Mouse (Mus musculus): ENCODE measurements around the gene Itgb3.

Itgb3 gene

GRCm38 (mm10) chr11:104646173-104646572 lies 38.4 kb downstream of the Itgb3 start:
- in situ Hi-C loops (cut with MboI, MseI) = loop anchor here in 1 of 2 experiments (5.0 kb wide), 1 partner anchor 39 kb away; the partner anchor contains the start of gene Itgb3

GRCm38 (mm10) chr11:104646611-104647010 lies 38.8 kb downstream of the Itgb3 start:
- in situ Hi-C loops (cut with MboI, MseI) = loop anchor here in 1 of 2 experiments (5.0 kb wide), 1 partner anchor 39 kb away; the partner anchor contains the start of gene Itgb3

- in situ Hi-C loops (cut with MboI, MseI) = loop anchor here in 1 of 2 experiments (5.0 kb wide), 1 partner anchor 40 kb away; the partner anchor contains the start of gene Itgb3
These were observed 39.5 kb downstream of the Itgb3 start for GRCm38 (mm10) chr11:104647188-104647867.

GRCm38 (mm10) chr11:104648571-104648970 lies 40.8 kb downstream of the Itgb3 start:
- in situ Hi-C loops (cut with MboI, MseI) = loop anchor here in 1 of 2 experiments (5.0 kb wide), 1 partner anchor 41 kb away; the partner anchor contains the start of gene Itgb3

- in situ Hi-C loops (cut with MboI, MseI) = no loop called here
These were observed 52.8 kb downstream of the Itgb3 start for GRCm38 (mm10) chr11:104660599-104660998.

- in situ Hi-C loops (cut with MboI, MseI) = no loop called here
These were observed 53.3 kb downstream of the Itgb3 start for GRCm38 (mm10) chr11:104661106-104661505.

GRCm38 (mm10) chr11:104661531-104662205 lies 53.9 kb downstream of the Itgb3 start:
- in situ Hi-C loops (cut with MboI, MseI) = no loop called here

- in situ Hi-C loops (cut with MboI, MseI) = no loop called here
These were observed 54.8 kb downstream of the Itgb3 start for GRCm38 (mm10) chr11:104662573-104662972.

GRCm38 (mm10) chr11:104663241-104663877 lies 55.6 kb downstream of the Itgb3 start:
- in situ Hi-C loops (cut with MboI, MseI) = no loop called here

- in situ Hi-C loops (cut with MboI, MseI) = no loop called here
These were observed 56.1 kb downstream of the Itgb3 start for GRCm38 (mm10) chr11:104663878-104664261.

- in situ Hi-C loops (cut with MboI, MseI) = no loop called here
These were observed 56.6 kb downstream of the Itgb3 start for GRCm38 (mm10) chr11:104664441-104664840.

- in situ Hi-C loops (cut with MboI, MseI) = no loop called here
These were observed 59.6 kb downstream of the Itgb3 start for GRCm38 (mm10) chr11:104667399-104667798.

GRCm38 (mm10) chr11:104673412-104673811 lies 65.6 kb downstream of the Itgb3 start:
- in situ Hi-C loops (cut with MboI, MseI) = no loop called here

- in situ Hi-C loops (cut with MboI, MseI) = loop anchor here in 1 of 2 experiments (5.0 kb wide), 1 partner anchor 72 kb away; no protein-coding TSS in a partner anchor
These were observed 67.0 kb downstream of the Itgb3 start for GRCm38 (mm10) chr11:104674768-104675167.

- in situ Hi-C loops (cut with MboI, MseI) = no loop called here
These were observed 77.7 kb downstream of the Itgb3 start, which contains the start of gene Gm11639 for GRCm38 (mm10) chr11:104685548-104685947. Gm11639 (plus strand) TSS chr11:104685707.

- in situ Hi-C loops (cut with MboI, MseI) = loop anchor here in 1 of 2 experiments (10.0 kb wide), 1 partner anchor 1212 kb away; no protein-coding TSS in a partner anchor
These were observed 85.4 kb downstream of the Itgb3 start for GRCm38 (mm10) chr11:104693235-104693634.

- in situ Hi-C loops (cut with MboI, MseI) = no loop called here
These were observed 96.3 kb downstream of the Itgb3 start for GRCm38 (mm10) chr11:104704097-104704496.

- in situ Hi-C loops (cut with MboI, MseI) = no loop called here
These were observed 99.3 kb downstream of the Itgb3 start for GRCm38 (mm10) chr11:104707084-104707483.

Measured in T-helper 17 cell (primary cell).